Mouse (Mus musculus): Measurements from ENCODE around the gene Lrig3.

Gene Lrig3

GRCm38 (mm10) chr10:125961411-125962107 is 4.4 kb upstream of the Lrig3 start:
- no peak for DNase-seq (ENCODE audit: extremely low read depth, low read depth, low spot score)

DNA sequence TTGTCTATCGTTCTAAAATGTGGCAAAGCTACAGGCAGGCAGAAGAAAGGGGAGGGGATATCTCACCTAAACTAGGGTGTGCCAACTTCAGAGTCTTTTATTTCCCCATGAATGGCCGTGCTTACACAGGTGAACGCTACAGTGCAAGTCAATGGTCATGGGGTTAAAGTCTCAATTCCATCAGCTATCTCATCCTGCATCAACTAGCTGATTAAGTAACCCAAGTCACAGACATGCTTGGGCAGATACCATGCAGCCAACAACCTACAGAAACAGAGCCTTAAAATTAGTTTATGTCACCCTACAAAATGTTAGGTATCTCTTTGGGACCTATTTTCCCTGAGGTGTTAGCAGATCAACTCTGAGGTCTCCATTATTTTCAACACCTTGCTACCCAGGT is 1.3 kb upstream of the Lrig3 start:
- DNase-seq (ENCODE audit: extremely low read depth, low read depth, low spot score): peak; percentile 55

DNA sequence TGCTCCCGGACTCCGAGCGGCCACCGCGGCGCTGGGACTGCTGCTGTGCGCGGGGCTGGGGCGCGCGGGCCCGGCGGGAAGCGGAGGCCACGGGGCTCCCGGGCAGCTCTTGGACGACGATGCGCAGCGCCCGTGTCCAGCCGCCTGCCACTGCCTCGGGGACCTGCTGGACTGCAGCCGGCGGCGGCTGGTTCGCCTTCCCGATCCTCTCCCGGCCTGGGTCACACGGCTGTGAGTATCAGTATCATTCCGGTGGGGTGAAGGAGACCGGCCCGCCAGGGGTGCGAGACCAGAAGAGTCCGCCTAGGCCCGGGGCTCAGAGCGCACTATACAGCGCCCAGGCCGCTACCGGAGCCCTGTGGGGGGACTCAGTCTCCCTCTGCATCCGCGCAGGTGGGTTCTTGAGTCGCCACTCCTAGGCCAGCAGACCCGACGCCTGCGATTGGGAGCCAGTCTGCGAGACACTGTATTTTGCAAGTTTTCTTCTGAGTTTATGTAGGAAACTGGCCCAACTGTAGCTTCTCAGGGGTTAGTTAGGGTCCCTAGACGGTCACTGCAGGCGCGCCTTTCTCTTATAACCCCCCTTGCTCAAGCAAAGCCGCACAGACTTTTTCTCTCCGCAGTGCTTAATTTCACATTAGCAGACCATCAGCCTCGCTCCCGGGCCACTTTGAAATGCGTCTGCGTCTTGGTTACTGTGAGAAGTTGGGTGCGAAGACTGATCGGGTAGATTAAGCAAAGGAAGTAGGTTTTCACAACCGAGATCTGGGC is 698 bp downstream of the Lrig3 start:
- no peak for DNase-seq (ENCODE audit: extremely low read depth, low read depth, low spot score)

DNA sequence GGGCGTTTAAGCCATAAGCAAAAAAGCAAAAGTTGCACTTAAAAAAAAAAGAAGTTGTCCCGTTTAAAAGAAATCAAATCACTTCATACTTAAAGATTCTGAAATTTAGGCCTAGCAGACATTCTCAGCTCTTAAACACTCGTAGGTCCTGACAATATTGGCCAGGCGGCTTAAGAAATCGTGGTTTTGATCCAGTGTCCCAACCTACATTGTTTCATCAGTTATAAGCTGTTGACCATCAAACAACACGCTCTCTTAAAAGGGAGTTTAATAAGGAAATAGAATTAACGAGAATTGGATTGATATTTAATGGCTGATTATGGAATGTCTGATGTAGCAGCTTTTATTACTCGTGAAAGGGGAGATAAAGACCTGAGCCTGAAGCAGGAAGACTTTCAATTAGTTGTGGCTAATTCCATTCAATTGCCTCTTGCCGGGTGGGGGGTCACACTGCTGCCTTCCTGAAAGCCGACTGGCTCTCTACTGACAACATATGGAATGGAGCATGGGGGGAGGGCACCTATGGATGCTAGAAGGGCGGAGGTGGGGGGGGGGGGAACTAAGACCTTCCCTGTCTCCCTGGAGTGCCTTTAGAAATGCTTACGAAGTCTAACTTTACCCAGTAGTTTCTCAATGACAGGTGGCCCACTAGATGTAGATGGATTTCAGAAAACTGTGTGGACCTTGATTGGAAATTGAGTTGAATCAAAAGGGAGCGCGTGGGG is 1.6 kb downstream of the Lrig3 start:
- no peak for DNase-seq (ENCODE audit: extremely low read depth, low read depth, low spot score)

DNA sequence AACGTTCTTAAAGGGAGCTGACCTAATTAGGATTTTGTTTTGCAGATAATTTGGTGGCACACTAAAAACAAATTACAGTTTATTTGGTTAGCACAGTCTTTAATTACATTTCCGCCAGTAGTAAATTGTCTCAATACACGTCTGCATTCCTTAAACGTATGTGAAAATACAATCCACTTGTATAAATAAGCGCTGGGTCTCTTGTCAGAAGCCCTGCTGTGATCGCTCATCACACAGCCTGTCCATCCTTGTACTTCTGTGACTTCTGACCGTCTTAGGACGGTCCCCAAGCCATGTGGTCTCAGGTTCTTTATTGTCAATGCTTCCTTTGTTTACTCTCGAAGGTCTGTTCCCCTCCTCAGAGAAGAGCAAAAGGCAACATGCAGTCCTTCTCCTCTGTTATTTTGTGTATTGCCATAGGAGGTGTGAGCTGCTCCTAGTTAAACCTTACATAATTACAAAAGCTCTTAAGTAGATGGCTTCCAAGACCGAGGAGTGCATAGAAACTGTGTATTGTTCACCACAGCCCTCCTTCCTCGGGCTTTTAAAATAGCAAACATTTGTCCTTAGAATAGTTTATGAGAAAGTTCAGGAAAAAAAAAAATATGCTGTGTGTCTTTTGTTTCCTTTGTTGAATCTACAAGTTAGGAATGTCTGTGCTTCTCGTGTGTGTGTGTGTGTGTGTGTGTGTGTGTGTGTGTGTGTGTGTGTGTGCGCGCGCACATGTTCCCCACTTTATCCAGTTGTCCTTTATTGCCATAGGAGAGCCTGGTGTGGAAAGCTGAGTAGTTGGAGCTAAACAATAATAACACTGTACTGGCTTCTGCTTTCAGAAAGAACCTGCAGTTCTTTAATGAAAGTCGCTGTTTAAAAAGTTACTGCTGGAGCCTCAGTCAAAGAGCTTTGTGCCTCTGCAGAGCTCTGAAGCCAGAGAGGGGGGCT is 2.5 kb downstream of the Lrig3 start:
- no peak for DNase-seq (ENCODE audit: extremely low read depth, low read depth, low spot score)

GRCm38 (mm10) chr10:125969133-125969490 is 3.1 kb downstream of the Lrig3 start:
- DNase-seq (ENCODE audit: extremely low read depth, low read depth, low spot score): no peak

GRCm38 (mm10) chr10:125970031-125970430 is 4.1 kb downstream of the Lrig3 start:
- DNase-seq (ENCODE audit: extremely low read depth, low read depth, low spot score): no peak

- no peak for DNase-seq (ENCODE audit: extremely low read depth, low read depth, low spot score)
Observed at GRCm38 (mm10) chr10:125970500-125970899, 4.5 kb downstream of the Lrig3 start.

DNA sequence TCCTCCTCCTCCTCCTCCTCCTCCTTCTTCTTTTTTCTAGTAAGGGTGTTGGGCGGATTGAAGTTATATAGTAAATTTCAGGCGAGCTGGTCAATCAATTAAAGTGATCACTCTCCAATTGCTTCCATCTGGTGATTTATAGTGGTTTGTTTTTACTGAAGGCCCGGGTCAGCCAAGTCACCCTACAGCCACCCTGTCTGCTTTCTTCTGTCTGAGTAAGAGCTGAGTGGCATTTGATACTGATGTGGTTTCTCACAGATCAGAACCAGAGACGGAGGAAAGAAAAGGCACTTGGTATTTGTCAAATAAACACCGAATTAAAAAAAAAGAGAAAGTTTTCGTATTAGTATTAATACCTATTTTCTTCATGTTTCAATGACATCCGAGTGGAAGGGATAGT is 7.8 kb downstream of the Lrig3 start:
- no peak for DNase-seq (ENCODE audit: extremely low read depth, low read depth, low spot score)

DNA sequence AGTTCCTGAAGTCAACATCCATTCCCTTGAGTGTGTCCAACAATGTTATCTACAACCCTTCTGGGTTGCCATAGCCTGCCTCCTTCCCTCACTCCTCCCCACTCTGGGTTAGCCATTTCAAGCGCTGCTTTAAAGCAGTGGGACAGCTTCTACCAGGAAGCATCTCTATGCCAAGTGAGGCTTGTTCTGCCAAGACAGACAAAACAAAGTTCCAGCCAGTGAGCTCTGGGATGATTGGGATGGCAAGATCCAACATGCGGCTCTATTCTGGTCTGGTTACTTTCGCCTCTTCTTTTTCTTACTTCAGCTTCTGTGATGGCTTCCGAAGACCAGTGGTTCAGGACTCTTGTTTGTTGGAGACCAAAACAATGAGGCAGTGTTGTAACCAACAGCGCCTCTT is 16.0 kb downstream of the Lrig3 start:
- peak; percentile 92 for DNase-seq (ENCODE audit: extremely low read depth, low read depth, low spot score)

DNA sequence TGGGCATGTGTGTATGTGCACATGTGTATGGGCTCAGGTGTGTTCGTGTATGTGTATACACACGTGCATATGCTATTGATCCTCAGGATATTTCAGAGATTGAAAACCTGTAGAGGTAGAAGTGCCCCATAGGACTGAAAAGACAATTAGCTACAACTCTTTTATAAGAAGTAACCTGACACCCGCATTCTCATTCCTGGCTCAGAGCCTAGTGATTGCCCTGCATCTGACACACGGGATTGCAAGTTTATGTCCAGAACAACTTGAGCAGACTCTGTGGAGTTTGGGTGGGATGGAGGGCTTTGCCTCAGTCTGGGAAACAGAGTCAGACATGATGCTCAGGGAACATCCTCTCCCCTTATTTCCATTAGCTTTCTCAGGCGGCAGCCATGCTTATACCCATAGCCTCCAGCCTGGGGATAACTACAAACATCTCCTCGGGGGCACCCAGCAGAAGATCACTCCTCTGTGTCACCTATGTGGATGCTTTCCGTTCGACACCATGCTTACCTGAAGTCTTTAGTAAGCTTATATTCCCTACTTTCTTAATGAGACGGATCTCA is 18.6 kb downstream of the Lrig3 start:
- no peak for DNase-seq (ENCODE audit: extremely low read depth, low read depth, low spot score)

GRCm38 (mm10) chr10:125985795-125986194 is 19.8 kb downstream of the Lrig3 start:
- DNase-seq (ENCODE audit: extremely low read depth, low read depth, low spot score): no peak

DNA sequence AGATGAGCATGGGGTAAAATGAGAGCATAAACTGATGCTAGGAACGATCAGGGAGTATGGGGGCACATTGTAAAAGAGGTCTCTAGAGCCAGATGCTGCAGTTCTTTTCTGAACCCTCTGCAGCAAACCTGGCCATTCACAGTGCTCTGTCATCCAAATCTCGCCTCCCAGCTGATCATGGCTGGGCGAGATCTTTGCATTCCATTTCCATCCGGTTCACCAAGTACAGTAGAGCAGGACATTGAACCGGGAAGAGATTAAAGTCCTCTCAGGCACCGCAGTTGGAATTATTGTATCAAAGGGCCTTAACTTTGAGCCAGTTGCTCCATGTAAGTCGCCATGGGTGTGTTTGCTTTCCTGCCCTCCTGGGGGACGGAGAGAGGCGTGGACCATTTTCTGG is 20.5 kb downstream of the Lrig3 start:
- no peak for DNase-seq (ENCODE audit: extremely low read depth, low read depth, low spot score)

DNA sequence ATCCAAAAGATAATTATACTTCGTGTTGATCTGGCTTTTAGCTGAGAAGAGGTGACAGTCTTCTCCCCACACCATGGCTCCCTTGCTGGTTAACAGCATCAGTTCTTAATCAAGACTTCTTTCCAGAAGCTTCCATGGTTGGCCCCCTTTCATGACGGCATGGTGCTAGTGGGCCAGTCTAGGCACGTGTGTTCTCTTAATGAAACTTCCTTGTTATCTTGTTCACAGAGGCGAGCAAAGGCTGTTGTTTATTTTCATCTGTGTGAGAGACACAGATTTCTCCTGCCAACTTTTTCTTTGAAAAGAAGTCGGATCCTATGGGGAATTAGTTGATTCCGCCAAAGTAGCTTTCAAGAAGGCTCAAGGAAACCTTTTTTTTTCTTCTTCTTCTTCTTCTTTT is 21.3 kb downstream of the Lrig3 start:
- no peak for DNase-seq (ENCODE audit: extremely low read depth, low read depth, low spot score)

- DNase-seq (ENCODE audit: extremely low read depth, low read depth, low spot score): peak; percentile 96
Observed at GRCm38 (mm10) chr10:125988037-125988436, 22.1 kb downstream of the Lrig3 start.

DNA sequence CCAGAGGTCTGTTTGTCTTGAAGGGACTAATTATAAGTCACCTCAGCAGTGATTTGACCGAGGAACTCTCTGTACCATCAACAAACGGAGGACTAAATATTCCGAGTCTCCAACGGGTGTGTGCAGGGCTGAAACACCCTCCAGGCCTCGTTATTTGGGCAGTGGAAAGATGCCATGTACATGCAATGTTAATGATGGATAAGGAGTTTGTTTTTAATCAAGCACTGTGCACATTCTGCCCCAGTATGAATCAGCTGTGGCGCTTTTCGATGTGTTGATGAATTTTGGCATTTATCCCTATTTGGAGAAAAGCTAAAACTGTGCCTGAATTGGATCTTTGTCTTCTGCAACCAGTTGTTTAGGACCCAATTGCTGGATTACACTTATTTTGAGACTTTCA is 23.9 kb downstream of the Lrig3 start:
- no peak for DNase-seq (ENCODE audit: extremely low read depth, low read depth, low spot score)

DNA sequence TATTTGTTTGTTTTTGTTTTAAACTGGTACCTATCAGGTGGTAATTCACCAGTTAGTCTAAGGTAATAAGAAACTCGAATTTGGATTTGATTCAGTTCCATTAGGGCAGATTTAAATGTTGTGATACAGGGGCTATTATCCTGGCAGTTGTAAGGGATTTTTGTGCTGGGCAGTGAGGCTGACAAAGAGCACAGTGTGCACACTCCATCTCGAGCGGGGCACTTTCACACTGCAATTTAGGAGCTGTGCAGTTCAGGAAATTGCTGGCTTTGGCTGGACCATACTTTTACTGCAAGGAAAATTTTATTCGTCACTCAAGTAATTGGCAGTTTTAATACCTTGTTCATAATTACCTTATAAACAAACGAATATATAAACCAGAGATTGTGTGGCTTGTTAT is 24.4 kb downstream of the Lrig3 start:
- DNase-seq (ENCODE audit: extremely low read depth, low read depth, low spot score): no peak

GRCm38 (mm10) chr10:125991819-125992218 is 25.9 kb downstream of the Lrig3 start:
- DNase-seq (ENCODE audit: extremely low read depth, low read depth, low spot score): peak; percentile 74

DNA sequence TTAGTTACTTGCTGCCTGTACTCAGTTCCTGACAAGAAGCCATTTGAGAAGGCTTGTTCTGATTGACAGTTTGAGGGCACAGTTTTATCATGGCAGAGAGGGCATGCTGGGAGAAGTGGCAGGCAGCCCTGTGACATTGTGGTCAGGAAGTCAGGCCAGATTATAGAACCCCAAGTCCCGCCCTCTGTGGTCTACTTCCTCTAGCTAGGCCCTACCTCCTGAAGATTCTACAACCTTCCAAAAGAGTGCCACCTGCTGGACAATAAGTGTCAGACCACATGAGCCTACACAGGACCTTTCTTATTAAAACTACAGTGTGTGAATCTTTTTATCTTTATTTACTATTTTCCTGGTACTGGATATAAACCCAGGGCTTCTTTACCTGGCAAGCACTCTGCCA is 28.9 kb downstream of the Lrig3 start:
- DNase-seq (ENCODE audit: extremely low read depth, low read depth, low spot score): no peak

DNA sequence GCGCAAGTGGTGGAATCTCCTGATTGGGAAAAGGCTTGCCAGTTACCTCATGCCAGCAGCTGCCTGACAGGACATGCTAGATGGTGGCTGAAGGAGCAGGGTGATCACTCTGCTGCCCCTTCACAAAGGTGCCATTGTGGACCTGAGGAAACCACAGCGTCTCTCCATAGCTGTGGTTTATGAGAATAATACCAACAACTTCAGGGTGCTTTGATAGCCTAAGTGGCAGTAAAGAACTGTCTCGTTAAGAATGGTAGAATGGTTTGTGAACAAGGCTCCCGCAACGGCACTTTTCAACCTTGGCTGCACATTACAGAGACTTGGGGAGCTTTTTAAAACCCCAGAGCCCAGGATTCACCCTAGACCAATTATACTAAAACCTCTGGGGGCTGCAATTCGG is 29.7 kb downstream of the Lrig3 start:
- no peak for DNase-seq (ENCODE audit: extremely low read depth, low read depth, low spot score)

- no peak for DNase-seq (ENCODE audit: extremely low read depth, low read depth, low spot score)
Observed at GRCm38 (mm10) chr10:125996989-125997388, 31.0 kb downstream of the Lrig3 start.
